Mouse (Mus musculus): ENCODE measurements around the gene Uqcr10. TPM values are rescaled to one million over a fixed set of nuclear protein-coding genes. Genes with fewer than 3 reads are reported as not detected.

Gene Uqcr10
- polyA plus RNA-seq, 1 experiment from 2014 or later, result 962 TPM

DNA sequence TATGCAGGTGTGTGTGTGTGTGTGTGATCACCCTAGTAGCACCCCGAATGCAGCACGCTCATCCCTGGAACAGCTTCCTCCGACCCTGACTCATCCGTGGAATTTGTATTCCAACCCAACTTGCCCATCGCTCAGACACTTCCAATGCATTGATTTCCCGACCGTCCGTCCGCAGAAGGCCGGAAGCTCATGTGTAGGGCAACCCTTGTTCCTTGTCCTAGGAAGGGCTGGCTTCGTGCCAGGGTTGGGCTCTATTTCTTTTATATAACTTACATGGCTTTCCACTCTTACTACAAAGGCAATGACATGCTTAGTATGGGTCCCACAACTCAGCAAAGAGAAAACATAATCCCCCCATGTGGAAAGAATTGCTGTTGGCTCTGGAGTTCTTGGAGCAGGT, 12.0 kb downstream of the Uqcr10 start:
- no peak overlapping the region for H3K27ac ChIP-seq (ENCODE audit: low read length)
- peaks cover 10% of the 10 kb centered on the region for H3K9me3 ChIP-seq (ENCODE audit: low read length)
- WGBS, result 91% methylated on average over 11 of the region's 11 CpGs

DNA sequence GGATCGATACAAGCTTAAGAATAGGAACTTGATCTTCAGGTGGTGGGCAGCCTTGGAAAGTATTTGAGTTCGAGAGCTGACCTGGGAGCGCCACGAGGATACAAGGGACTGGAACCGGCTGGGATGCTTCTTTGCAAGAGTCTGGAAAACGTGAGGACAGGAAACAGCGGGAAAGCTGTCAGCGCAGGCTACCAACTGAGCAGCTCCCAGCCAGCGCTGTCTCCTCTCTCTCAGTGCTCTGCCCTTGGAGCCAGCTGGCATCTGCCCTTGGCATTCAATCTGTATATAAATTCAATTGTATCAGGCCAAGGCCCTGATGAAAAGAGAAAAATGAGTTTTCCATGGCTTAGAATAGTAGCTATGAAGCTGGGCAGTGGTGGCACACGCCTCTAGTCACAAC, 12.9 kb downstream of the Uqcr10 start:
- H3K4me3 ChIP-seq (ENCODE audit: low read length), result no peak overlapping the region
- peaks cover 10% of the 10 kb centered on the region for H3K9me3 ChIP-seq (ENCODE audit: low read length)
- no peaks in the 10 kb centered on the region for H3K4me1 ChIP-seq (ENCODE audit: insufficient read depth, low read length)
- ATAC-seq (ENCODE audit: low FRiP score, low TSS enrichment), result no peak
- no peaks in the 10 kb centered on the region for H3K27me3 ChIP-seq (ENCODE audit: insufficient read depth, low read length)
- no peaks in the 10 kb centered on the region for H3K36me3 ChIP-seq (ENCODE audit: insufficient read depth, low read length)
- no peak overlapping the region for H3K27ac ChIP-seq (ENCODE audit: low read length)
- H3K4me2 ChIP-seq (replicated peaks; ENCODE audit: low read depth, low read length), result no peak overlapping the region
- H3K9ac ChIP-seq (replicated peaks; ENCODE audit: low read length), result no peak overlapping the region
- 67% methylated on average over 10 of the region's 10 CpGs for WGBS

More for the DNA sequence above, 12.0 kb downstream of the Uqcr10 start:
- H3K9ac ChIP-seq (replicated peaks; ENCODE audit: low read length), result no peak overlapping the region
- ATAC-seq (ENCODE audit: low FRiP score, low TSS enrichment), result no peak
- H3K4me1 ChIP-seq (ENCODE audit: insufficient read depth, low read length), result no peaks in the 10 kb centered on the region
- H3K36me3 ChIP-seq (ENCODE audit: insufficient read depth, low read length), result no peaks in the 10 kb centered on the region
- H3K27me3 ChIP-seq (ENCODE audit: insufficient read depth, low read length), result no peaks in the 10 kb centered on the region
- no peak overlapping the region for H3K4me2 ChIP-seq (replicated peaks; ENCODE audit: low read depth, low read length)
- no peak overlapping the region for H3K4me3 ChIP-seq (ENCODE audit: low read length)

DNA sequence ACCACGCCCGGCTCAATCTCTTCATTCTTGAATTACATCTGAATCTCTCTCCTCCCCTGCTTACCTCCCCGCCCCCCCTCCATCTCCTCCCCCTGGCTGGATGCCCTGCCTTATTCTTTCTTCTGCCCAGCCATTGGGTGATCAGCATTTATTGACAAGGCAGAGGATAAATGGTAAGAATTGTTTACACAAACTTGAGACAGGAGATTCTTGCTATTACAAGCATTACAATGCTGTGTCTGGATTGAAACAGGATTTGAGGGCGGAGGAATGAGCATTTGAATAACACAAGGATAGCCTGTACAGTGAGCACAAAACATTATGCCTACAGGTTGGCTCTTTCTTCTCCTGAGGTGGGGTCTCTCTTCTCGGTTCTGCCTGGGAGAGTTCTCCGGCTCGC, 13.8 kb downstream of the Uqcr10 start:
- H3K4me3 ChIP-seq (ENCODE audit: low read length), result no peak overlapping the region
- H3K9me3 ChIP-seq (ENCODE audit: low read length), result peaks cover 10% of the 10 kb centered on the region
- no peak for ATAC-seq (ENCODE audit: low FRiP score, low TSS enrichment)
- H3K27ac ChIP-seq (ENCODE audit: low read length), result no peak overlapping the region
- WGBS, result 75% methylated on average over 7 of the region's 7 CpGs
- H3K27me3 ChIP-seq (ENCODE audit: insufficient read depth, low read length), result no peaks in the 10 kb centered on the region
- H3K4me1 ChIP-seq (ENCODE audit: insufficient read depth, low read length), result no peaks in the 10 kb centered on the region
- no peak overlapping the region for H3K9ac ChIP-seq (replicated peaks; ENCODE audit: low read length)
- H3K36me3 ChIP-seq (ENCODE audit: insufficient read depth, low read length), result no peaks in the 10 kb centered on the region
- no peak overlapping the region for H3K4me2 ChIP-seq (replicated peaks; ENCODE audit: low read depth, low read length)

DNA sequence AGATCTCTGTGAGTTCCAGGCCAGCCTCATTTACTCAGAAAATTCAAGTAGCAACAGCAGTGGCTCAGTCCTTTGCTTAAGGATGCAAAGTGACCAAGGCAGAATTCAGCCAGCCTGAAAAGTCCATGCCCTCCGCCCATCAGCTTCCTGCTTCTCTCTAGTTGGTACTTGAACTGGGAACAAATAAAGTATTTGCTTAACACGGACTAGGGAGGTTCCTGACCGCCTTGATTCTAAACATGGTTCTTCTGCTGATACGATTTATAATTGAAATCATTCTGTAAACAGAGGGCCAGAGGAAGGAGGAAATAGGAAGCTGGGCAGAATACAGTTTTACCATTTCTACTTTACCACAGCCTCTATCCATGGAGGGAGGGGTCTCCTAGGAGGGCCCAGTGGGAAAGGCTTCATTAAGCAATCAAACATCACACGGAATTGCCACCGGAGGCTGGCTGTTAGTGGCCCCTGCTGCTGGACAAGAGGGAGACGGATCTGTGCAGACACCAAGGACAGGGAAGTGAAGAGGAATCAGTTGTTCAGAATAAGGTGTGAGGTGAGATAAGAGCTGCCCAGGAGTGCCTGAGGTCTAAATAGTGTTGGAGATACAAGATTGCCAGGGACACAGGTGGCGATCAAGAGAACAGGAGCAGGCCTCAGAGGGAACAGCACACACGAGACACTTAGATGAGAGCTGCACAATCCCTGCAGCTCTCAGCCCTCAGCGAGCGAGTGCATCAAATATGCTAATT, 15.3 kb downstream of the Uqcr10 start:
- WGBS, result 45% methylated on average over 11 of the region's 11 CpGs
- Histone ChIP-seq H3K9ac (replicated peaks; ENCODE audit: low read length) (no peak overlapping the region), H3K9me3 (ENCODE audit: low read length) (no peaks in the 10 kb centered on the region), H3K4me1 (ENCODE audit: insufficient read depth, low read length) (no peaks in the 10 kb centered on the region), H3K27ac (ENCODE audit: low read length) (no peak overlapping the region), H3K36me3 (ENCODE audit: insufficient read depth, low read length) (no peaks in the 10 kb centered on the region), H3K27me3 (ENCODE audit: insufficient read depth, low read length) (no peaks in the 10 kb centered on the region), H3K4me2 (replicated peaks; ENCODE audit: low read depth, low read length) (no peak overlapping the region), H3K4me3 (ENCODE audit: low read length) (no peak overlapping the region)
- ATAC-seq (ENCODE audit: low FRiP score, low TSS enrichment), result no peak

DNA sequence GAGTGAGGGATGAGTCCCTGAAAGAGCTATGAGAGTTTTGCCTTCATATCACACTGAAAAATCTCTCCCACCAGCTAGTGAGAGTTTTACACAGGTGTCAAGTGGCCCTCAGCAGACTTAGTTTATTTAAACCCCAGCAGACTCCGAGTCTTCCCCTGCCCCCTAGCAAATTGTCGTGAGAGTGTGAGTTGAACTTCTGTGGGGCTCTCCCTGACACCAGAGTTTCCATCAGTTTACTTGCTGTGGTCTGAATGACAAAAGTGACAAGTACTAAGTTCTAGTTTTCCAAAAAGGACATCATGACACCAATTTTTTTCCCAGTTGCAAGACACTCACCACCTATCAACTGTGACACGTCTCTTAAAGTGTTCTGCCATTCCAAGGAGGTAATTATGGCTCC, 16.3 kb downstream of the Uqcr10 start:
- 23% methylated on average over 3 of the region's 3 CpGs for WGBS

DNA sequence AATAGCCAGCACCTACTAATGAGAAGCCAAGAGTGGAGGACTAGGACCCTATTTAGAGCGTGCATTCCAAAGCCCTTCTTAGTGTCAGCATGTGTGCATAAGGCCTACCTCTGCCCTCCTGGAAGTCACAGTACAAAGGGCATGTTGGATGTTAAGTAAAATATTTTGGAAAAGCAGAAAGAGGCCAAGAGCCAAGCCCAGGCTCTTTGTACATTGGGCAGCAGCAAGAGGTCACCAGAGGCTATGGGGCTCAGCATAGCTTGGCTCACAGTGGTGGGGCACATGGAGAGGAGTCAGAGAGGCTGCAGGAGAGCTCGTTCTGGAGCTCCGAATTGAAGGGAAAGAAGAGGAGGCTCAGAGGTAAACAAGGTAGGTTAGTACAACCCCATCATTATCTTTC, 17.1 kb downstream of the Uqcr10 start:
- H3K9me3 ChIP-seq (ENCODE audit: low read length), result no peaks in the 10 kb centered on the region
- no peak overlapping the region for H3K4me3 ChIP-seq (ENCODE audit: low read length)
- H3K36me3 ChIP-seq (ENCODE audit: insufficient read depth, low read length), result peaks cover 13% of the 10 kb centered on the region; the same call in 1 of the 2 replicates
- H3K27me3 ChIP-seq (ENCODE audit: insufficient read depth, low read length), result no peaks in the 10 kb centered on the region
- H3K4me1 ChIP-seq (ENCODE audit: insufficient read depth, low read length), result no peaks in the 10 kb centered on the region
- WGBS, result 73% methylated on average over 3 of the region's 3 CpGs
- no peak for ATAC-seq (ENCODE audit: low FRiP score, low TSS enrichment)
- no peak overlapping the region for H3K4me2 ChIP-seq (replicated peaks; ENCODE audit: low read depth, low read length)
- no peak overlapping the region for H3K9ac ChIP-seq (replicated peaks; ENCODE audit: low read length)
- H3K27ac ChIP-seq (ENCODE audit: low read length), result no peak overlapping the region

More for the DNA sequence above, 16.3 kb downstream of the Uqcr10 start:
- H3K27me3 ChIP-seq (ENCODE audit: insufficient read depth, low read length), result no peaks in the 10 kb centered on the region
- no peak for ATAC-seq (ENCODE audit: low FRiP score, low TSS enrichment)
- no peak overlapping the region for H3K4me3 ChIP-seq (ENCODE audit: low read length)
- no peaks in the 10 kb centered on the region for H3K9me3 ChIP-seq (ENCODE audit: low read length)
- no peak overlapping the region for H3K27ac ChIP-seq (ENCODE audit: low read length)
- H3K4me2 ChIP-seq (replicated peaks; ENCODE audit: low read depth, low read length), result no peak overlapping the region
- no peak overlapping the region for H3K9ac ChIP-seq (replicated peaks; ENCODE audit: low read length)
- peaks cover 6% of the 10 kb centered on the region; the same call in 1 of the 2 replicates for H3K36me3 ChIP-seq (ENCODE audit: insufficient read depth, low read length)
- no peaks in the 10 kb centered on the region for H3K4me1 ChIP-seq (ENCODE audit: insufficient read depth, low read length)

DNA sequence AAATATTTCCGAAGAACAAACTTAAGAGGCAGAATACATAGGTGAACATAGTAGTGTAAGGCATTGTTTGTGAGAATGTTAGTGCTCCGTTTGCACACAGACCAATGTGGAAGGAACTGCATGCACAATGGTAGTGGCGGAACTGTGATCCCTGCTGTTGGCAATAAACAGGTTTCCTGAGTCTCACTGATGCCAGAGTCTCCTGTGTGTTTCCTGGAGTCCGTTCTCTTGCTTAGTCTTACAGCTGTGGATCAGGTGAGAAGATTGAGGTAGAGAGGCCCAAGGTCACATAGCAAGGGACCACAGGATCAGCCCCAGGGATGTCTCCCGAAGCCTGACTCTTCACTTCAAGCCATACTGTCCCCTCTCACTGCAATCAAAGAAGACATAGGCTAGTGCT, 18.6 kb downstream of the Uqcr10 start:
- Histone ChIP-seq H3K27me3 (ENCODE audit: insufficient read depth, low read length) (no peaks in the 10 kb centered on the region), H3K9ac (replicated peaks; ENCODE audit: low read length) (no peak overlapping the region), H3K4me3 (ENCODE audit: low read length) (no peak overlapping the region), H3K4me2 (replicated peaks; ENCODE audit: low read depth, low read length) (no peak overlapping the region), H3K4me1 (ENCODE audit: insufficient read depth, low read length) (no peaks in the 10 kb centered on the region), H3K9me3 (ENCODE audit: low read length) (no peaks in the 10 kb centered on the region), H3K36me3 (ENCODE audit: insufficient read depth, low read length) (peaks cover 27% of the 10 kb centered on the region), H3K27ac (ENCODE audit: low read length) (no peak overlapping the region)
- no peak for ATAC-seq (ENCODE audit: low FRiP score, low TSS enrichment)
- WGBS, result 79% methylated on average over 5 of the region's 5 CpGs

DNA sequence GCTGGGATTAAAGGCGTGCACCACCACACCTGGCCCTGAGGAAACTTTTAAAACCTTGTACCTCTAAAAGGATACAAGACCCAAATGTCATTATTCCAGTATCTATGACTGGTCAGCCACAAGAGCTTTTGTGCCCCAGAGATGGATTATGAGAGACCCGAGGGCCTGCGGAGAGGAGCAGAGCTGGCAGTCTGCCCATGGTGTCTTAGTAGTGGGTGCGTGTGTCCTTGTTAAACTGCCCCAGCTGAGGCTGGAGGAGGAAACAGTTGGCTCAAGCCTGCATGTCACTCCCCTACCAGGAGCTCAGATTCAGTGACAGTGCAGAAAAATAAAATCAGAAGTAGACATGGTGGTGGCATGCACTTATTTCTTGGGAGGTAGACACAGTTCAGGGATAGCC, 19.1 kb downstream of the Uqcr10 start:
- no peak overlapping the region for H3K27ac ChIP-seq (ENCODE audit: low read length)
- 82% methylated on average over 4 of the region's 4 CpGs for WGBS
- ATAC-seq (ENCODE audit: low FRiP score, low TSS enrichment), result no peak
- no peak overlapping the region for H3K9ac ChIP-seq (replicated peaks; ENCODE audit: low read length)
- no peaks in the 10 kb centered on the region for H3K4me1 ChIP-seq (ENCODE audit: insufficient read depth, low read length)
- H3K27me3 ChIP-seq (ENCODE audit: insufficient read depth, low read length), result no peaks in the 10 kb centered on the region
- no peak overlapping the region for H3K4me3 ChIP-seq (ENCODE audit: low read length)
- H3K36me3 ChIP-seq (ENCODE audit: insufficient read depth, low read length), result peaks cover 29% of the 10 kb centered on the region
- H3K4me2 ChIP-seq (replicated peaks; ENCODE audit: low read depth, low read length), result no peak overlapping the region
- H3K9me3 ChIP-seq (ENCODE audit: low read length), result no peaks in the 10 kb centered on the region

DNA sequence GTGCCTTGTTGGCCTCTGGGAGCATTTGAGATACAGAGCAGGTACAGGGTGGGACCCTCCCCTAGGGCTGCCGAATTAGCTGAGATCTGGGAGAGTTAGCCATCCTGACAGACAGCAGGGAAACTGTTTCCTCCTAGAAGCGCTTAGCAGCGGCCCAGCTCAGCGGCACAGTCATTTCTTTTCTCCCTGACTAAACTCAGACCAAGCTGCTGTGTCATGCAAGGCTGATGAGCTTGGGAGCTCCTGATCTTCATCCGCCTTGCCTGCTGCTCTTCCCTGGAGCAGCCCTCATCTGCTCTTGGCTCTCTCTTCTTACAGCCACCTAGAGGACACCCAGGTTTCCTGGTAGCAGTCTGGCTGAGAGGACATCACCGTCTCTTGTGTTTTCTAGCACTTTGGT, 20.0 kb downstream of the Uqcr10 start:
- Histone ChIP-seq H3K4me2 (replicated peaks; ENCODE audit: low read depth, low read length) (no peak overlapping the region), H3K36me3 (ENCODE audit: insufficient read depth, low read length) (peaks cover 33% of the 10 kb centered on the region), H3K4me1 (ENCODE audit: insufficient read depth, low read length) (no peaks in the 10 kb centered on the region), H3K27ac (ENCODE audit: low read length) (no peak overlapping the region), H3K9me3 (ENCODE audit: low read length) (no peaks in the 10 kb centered on the region), H3K9ac (replicated peaks; ENCODE audit: low read length) (no peak overlapping the region), H3K4me3 (ENCODE audit: low read length) (no peak overlapping the region), H3K27me3 (ENCODE audit: insufficient read depth, low read length) (no peaks in the 10 kb centered on the region)
- ATAC-seq (ENCODE audit: low FRiP score, low TSS enrichment), result no peak
- 54% methylated on average over 6 of the region's 6 CpGs for WGBS

DNA sequence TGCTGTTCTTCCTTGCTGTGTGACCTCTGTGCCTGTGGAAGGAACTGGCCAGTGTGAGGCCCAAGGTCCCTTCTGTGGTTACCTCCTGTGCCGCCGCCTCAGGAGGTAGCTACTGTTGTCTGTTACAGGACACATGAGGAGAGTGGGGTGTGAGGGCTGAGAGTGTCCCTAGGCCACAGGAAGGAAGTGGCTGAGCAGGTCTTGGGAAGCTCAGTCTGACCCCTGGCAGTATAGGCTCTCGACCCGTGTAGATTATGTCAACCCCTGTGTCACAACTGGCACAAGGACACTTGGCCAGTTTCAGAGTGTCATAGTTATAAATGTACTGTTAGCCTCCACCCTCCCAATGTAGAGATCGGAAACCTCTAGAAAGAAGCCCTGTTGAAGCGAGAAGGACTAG, 20.6 kb downstream of the Uqcr10 start:
- H3K36me3 ChIP-seq (ENCODE audit: insufficient read depth, low read length), result peaks cover 33% of the 10 kb centered on the region
- no peaks in the 10 kb centered on the region for H3K27me3 ChIP-seq (ENCODE audit: insufficient read depth, low read length)
- H3K4me1 ChIP-seq (ENCODE audit: insufficient read depth, low read length), result no peaks in the 10 kb centered on the region
- no peaks in the 10 kb centered on the region for H3K9me3 ChIP-seq (ENCODE audit: low read length)
- H3K4me3 ChIP-seq (ENCODE audit: low read length), result no peak overlapping the region
- no peak for ATAC-seq (ENCODE audit: low FRiP score, low TSS enrichment)
- 90% methylated on average over 6 of the region's 6 CpGs for WGBS
- no peak overlapping the region for H3K4me2 ChIP-seq (replicated peaks; ENCODE audit: low read depth, low read length)
- H3K9ac ChIP-seq (replicated peaks; ENCODE audit: low read length), result no peak overlapping the region
- H3K27ac ChIP-seq (ENCODE audit: low read length), result no peak overlapping the region
